Mouse (Mus musculus) intestine, postnatal 0 days (tissue): ENCODE measurements around the gene Ndufb4. TPM values are rescaled to one million over a fixed set of nuclear protein-coding genes. Genes with fewer than 3 reads are reported as not detected.

Experiments used
- ATAC-seq: fragments of 200-750 bp; cut with Nextera tagmentation; 2 replicates; pipeline ENCODE4 v1.8.0; 2017; ENCODE audit warnings: mild to moderate bottlenecking, moderate TSS enrichment, moderate library complexity
- H3K27ac ChIP-seq: fragments of 300-500 bp; sonication (generic); 2 replicates; pipeline ENCODE4 v1.5.1; 2014; ENCODE audit warnings: mild to moderate bottlenecking, low read depth, low read length, moderate library complexity
- H3K27me3 ChIP-seq: fragments of 300-500 bp; sonication (generic); replicated peaks from 2 replicates; pipeline ENCODE4 v1.6.1; 2014; ENCODE audit warnings: low read length, mixed read lengths; ENCODE audit not compliant: control insufficient read depth, insufficient read depth
- H3K36me3 ChIP-seq: fragments of 300-500 bp; sonication (generic); 2 replicates; pipeline ENCODE4 v1.6.1; 2014; ENCODE audit warnings: mild to moderate bottlenecking, moderate library complexity; ENCODE audit not compliant: control insufficient read depth, insufficient read depth
- H3K4me1 ChIP-seq: fragments of 300-500 bp; sonication (generic); replicated peaks from 2 replicates; pipeline ENCODE4 v1.6.1; 2014; ENCODE audit warnings: antibody characterized with exemption, low read length, mixed read lengths; ENCODE audit not compliant: control insufficient read depth, insufficient read depth
- H3K4me2 ChIP-seq: fragments of 300-500 bp; sonication (generic); replicated peaks from 2 replicates; pipeline ENCODE4 v1.6.1; 2014; ENCODE audit warnings: low read depth, mild to moderate bottlenecking, moderate library complexity
- H3K4me3 ChIP-seq: fragments of 300-500 bp; sonication (generic); 2 replicates; pipeline ENCODE4 v1.5.1; 2014; ENCODE audit warnings: low read depth, low read length
- H3K9ac ChIP-seq: fragments of 300-500 bp; sonication (generic); 2 replicates; pipeline ENCODE4 v1.6.1; 2014; ENCODE audit warnings: mild to moderate bottlenecking, low read depth, low read length
- H3K9me3 ChIP-seq: fragments of 300-500 bp; sonication (generic); 2 replicates; pipeline ENCODE4 v1.6.1; 2016; ENCODE audit warnings: mixed run types; ENCODE audit not compliant: control insufficient read depth
- CTCF ChIP-seq: sonication (generic); IDR thresholded peaks from 2 replicates; pipeline ENCODE4 v1.5.1; 2016; ENCODE audit warnings: low read depth, mild to moderate bottlenecking, control low read depth, antibody characterized with exemption, moderate library complexity
- WGBS: fragments of 180-500 bp; shearing (Covaris S2); extraction: QIAGEN DNeasy Blood & Tissue Kit; methylation state at CpG from one replicate; pipeline ENCODE4 v1.1.7; 2014; 5-methylcytosine and 5-hydroxymethylcytosine counted together
- polyA plus RNA-seq: library from polyadenylated mRNA; unstranded; fragments of >200 nt; fragmentation: Nextera tagmentation; extraction: Ambion mirVana; gene quantifications from 2 replicates; pipeline ENCODE4 v1.2.1, GENCODE M21; 2015

Ndufb4 gene
- polyA plus RNA-seq, 1 experiment from 2014 or later, result 117 TPM

- WGBS, result 64% methylated on average over 8 of the region's 8 CpGs
- no peak for ATAC-seq
- TF ChIP-seq CTCF, result no peak
These were observed 38.8 kb downstream of the Ndufb4 start for GRCm38 (mm10) chr16:37615429-37615828.

GRCm38 (mm10) chr16:37614540-37614939 lies 39.7 kb downstream of the Ndufb4 start:
- H3K9ac ChIP-seq, result no peak overlapping the region
- no peaks in the 10 kb centered on the region for H3K9me3 ChIP-seq
- H3K4me3 ChIP-seq, result no peak overlapping the region
- H3K27ac ChIP-seq, result no peak overlapping the region
- no peaks in the 10 kb centered on the region for H3K4me1 ChIP-seq
- 86% methylated on average over 9 of the region's 9 CpGs for WGBS
- no peak overlapping the region for H3K4me2 ChIP-seq
- no peaks in the 10 kb centered on the region for H3K36me3 ChIP-seq
- ATAC-seq, result no peak
- no peaks in the 10 kb centered on the region for H3K27me3 ChIP-seq
- TF ChIP-seq CTCF, result no peak

More at GRCm38 (mm10) chr16:37615429-37615828, 38.8 kb downstream of the Ndufb4 start:
- Histone ChIP-seq H3K27ac (no peak overlapping the region), H3K9me3 (no peaks in the 10 kb centered on the region), H3K4me3 (no peak overlapping the region), H3K36me3 (no peaks in the 10 kb centered on the region), H3K4me2 (no peak overlapping the region), H3K27me3 (no peaks in the 10 kb centered on the region), H3K4me1 (no peaks in the 10 kb centered on the region), H3K9ac (no peak overlapping the region)

- Histone ChIP-seq H3K27me3 (no peaks in the 10 kb centered on the region), H3K27ac (no peak overlapping the region), H3K4me1 (no peaks in the 10 kb centered on the region), H3K36me3 (no peaks in the 10 kb centered on the region), H3K9me3 (no peaks in the 10 kb centered on the region), H3K9ac (no peak overlapping the region), H3K4me3 (no peak overlapping the region), H3K4me2 (no peak overlapping the region)
- WGBS, result 92% methylated on average over 5 of the region's 5 CpGs
- TF ChIP-seq CTCF, result no peak
- no peak for ATAC-seq
These were observed 42.2 kb downstream of the Ndufb4 start for GRCm38 (mm10) chr16:37612013-37612412.

GRCm38 (mm10) chr16:37611072-37611471 lies 43.2 kb downstream of the Ndufb4 start:
- no peak overlapping the region for H3K9ac ChIP-seq
- H3K9me3 ChIP-seq, result no peaks in the 10 kb centered on the region
- no peaks in the 10 kb centered on the region for H3K27me3 ChIP-seq
- H3K4me2 ChIP-seq, result no peak overlapping the region
- no peaks in the 10 kb centered on the region for H3K4me1 ChIP-seq
- H3K27ac ChIP-seq, result no peak overlapping the region
- no peak overlapping the region for H3K4me3 ChIP-seq
- 73% methylated on average over 7 of the region's 7 CpGs for WGBS
- H3K36me3 ChIP-seq, result no peaks in the 10 kb centered on the region
- no peak for TF ChIP-seq CTCF
- ATAC-seq, result no peak

- no peaks in the 10 kb centered on the region for H3K9me3 ChIP-seq
- no peak overlapping the region for H3K9ac ChIP-seq
- no peak for TF ChIP-seq CTCF
- no peaks in the 10 kb centered on the region for H3K4me1 ChIP-seq
- H3K27me3 ChIP-seq, result no peaks in the 10 kb centered on the region
- 84% methylated on average over 8 of the region's 8 CpGs for WGBS
- no peak overlapping the region for H3K4me2 ChIP-seq
- no peaks in the 10 kb centered on the region for H3K36me3 ChIP-seq
- H3K4me3 ChIP-seq, result no peak overlapping the region
- ATAC-seq, result no peak
- no peak overlapping the region for H3K27ac ChIP-seq
These were observed 43.9 kb downstream of the Ndufb4 start for GRCm38 (mm10) chr16:37610333-37610732.

- Histone ChIP-seq H3K4me2 (no peak overlapping the region), H3K4me3 (no peak overlapping the region), H3K9me3 (no peaks in the 10 kb centered on the region), H3K9ac (no peak overlapping the region), H3K27me3 (no peaks in the 10 kb centered on the region), H3K36me3 (no peaks in the 10 kb centered on the region), H3K27ac (no peak overlapping the region), H3K4me1 (no peaks in the 10 kb centered on the region)
- ATAC-seq, result no peak
- no peak for TF ChIP-seq CTCF
- 65% methylated on average over 6 of the region's 6 CpGs for WGBS
These were observed 50.0 kb downstream of the Ndufb4 start for GRCm38 (mm10) chr16:37604243-37604642.

- H3K9ac ChIP-seq, result no peak overlapping the region
- no peaks in the 10 kb centered on the region for H3K9me3 ChIP-seq
- no peak overlapping the region for H3K4me2 ChIP-seq
- H3K4me1 ChIP-seq, result no peaks in the 10 kb centered on the region
- H3K4me3 ChIP-seq, result no peak overlapping the region
- no peak for TF ChIP-seq CTCF
- WGBS, result 93% methylated on average over 1 of the region's 1 CpGs
- H3K36me3 ChIP-seq, result no peaks in the 10 kb centered on the region
- H3K27ac ChIP-seq, result no peak overlapping the region
- ATAC-seq, result no peak
- H3K27me3 ChIP-seq, result no peaks in the 10 kb centered on the region
These were observed 50.8 kb downstream of the Ndufb4 start for GRCm38 (mm10) chr16:37603431-37603830.
